Mouse (Mus musculus): ENCODE data around the gene Tor2a.

Tor2a gene

DNA sequence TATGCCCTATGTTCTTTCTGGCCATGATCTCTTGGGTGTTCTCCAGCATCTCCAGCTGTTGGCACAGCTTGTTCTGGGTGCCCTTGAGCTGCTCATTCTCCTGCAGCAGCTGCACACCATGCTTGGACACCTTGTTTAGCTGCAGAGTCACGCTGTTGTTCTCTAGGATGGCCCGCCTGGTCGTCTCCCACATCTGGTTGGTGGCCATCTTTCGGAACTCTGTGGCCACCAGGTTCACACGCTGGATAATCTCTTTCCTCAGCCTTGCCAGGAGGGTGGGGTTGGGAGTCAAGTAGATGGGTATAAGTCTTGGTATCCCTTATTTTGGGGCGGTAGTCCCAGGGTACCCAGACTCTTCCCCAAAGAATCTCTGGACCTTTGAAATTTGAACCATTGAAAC, 22.7 kb downstream of the Tor2a start:
- in situ Hi-C loops (cut with MboI; ENCODE audit: low pct_unique_long_range_greater_than_20kb in 1 of 2, low sequenced_read_pairs in 2 of 2, unreplicated experiment in 1 of 2) = loop anchor here (5.0 kb wide), 1 partner anchor 73 kb away; no protein-coding TSS in a partner anchor

GRCm38 (mm10) chr2:32781710-32782109, 24.7 kb downstream of the Tor2a start:
- in situ Hi-C loops (cut with MboI; ENCODE audit: low pct_unique_long_range_greater_than_20kb in 1 of 2, low sequenced_read_pairs in 2 of 2, unreplicated experiment in 1 of 2) = loop anchor here in 1 of 2 experiments (5.0 kb wide), 1 partner anchor 71 kb away; no protein-coding TSS in a partner anchor

- in situ Hi-C loops (cut with MboI; ENCODE audit: low pct_unique_long_range_greater_than_20kb in 1 of 2, low sequenced_read_pairs in 2 of 2, unreplicated experiment in 1 of 2) = loop anchor here in 1 of 2 experiments (5.0 kb wide), 1 partner anchor 68 kb away; no protein-coding TSS in a partner anchor
Observed at GRCm38 (mm10) chr2:32784048-32784681, 27.1 kb downstream of the Tor2a start, which contains the start of gene Cfap157. TSS of gene Cfap157 (minus strand) at chr2:32784428.

DNA sequence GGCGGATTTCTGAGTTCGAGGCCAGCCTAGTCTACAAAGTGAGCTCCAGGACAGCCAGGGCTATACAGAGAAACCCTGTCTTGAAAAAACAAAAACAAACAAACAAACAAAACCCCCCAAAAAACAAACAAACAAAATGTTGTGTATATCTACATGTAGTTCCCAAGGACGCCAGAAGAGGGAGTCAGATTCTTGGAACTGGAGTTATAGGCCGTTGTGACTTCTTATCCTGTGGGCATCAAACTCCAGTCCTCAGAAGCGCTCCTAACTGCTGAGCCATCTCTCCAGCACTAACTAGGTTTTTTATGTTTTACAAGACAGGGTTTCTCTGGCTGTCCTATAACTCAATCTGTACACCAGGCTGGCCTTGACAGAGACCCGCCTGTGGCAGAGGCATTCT, 30.1 kb downstream of the Tor2a start:
- in situ Hi-C loops (cut with MboI; ENCODE audit: low pct_unique_long_range_greater_than_20kb in 1 of 2, low sequenced_read_pairs in 2 of 2, unreplicated experiment in 1 of 2) = no loop called here

DNA sequence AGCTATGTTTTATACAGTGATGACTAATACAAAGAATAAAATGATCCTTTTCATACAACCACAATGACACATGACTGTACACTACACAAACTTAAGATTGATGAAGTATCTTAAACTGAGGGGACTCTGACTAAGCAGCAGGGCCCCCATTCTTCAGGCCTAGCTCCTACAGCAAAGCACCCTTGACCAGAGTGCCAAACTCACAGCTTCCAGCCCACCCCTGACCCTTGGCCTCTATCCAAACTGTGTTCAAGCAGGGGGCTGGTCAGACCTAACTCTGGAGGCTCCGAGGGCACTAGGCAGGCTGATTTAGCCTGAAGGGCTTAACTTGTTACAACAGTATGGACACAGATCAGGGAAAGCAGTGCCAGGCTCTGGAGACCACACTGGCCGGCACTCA, 31.5 kb downstream of the Tor2a start:
- in situ Hi-C loops (cut with MboI; ENCODE audit: low pct_unique_long_range_greater_than_20kb in 1 of 2, low sequenced_read_pairs in 2 of 2, unreplicated experiment in 1 of 2) = no loop called here

DNA sequence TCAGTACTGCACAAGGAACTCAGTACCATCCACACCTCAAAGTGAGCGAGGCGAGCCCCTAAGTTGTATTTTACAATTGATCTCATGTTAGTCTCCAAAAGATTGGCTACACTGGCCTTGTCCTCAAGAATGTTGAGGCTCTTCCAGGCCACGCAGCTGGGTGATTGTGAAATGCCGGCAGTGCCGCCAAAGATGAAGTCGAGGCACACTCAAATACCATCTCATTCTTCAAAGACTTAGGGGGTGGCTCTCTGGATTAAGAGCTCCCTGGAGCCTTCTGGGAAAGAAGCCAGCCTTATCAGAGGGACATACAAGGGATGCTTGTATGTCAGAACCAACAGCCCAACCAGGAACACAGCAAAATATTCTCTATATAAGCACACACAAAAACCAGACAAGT, 34.3 kb downstream of the Tor2a start:
- in situ Hi-C loops (cut with MboI; ENCODE audit: low pct_unique_long_range_greater_than_20kb in 1 of 2, low sequenced_read_pairs in 2 of 2, unreplicated experiment in 1 of 2) = no loop called here

- in situ Hi-C loops (cut with MboI; ENCODE audit: low pct_unique_long_range_greater_than_20kb in 1 of 2, low sequenced_read_pairs in 2 of 2, unreplicated experiment in 1 of 2) = no loop called here
Observed at GRCm38 (mm10) chr2:32795748-32796418, 38.8 kb downstream of the Tor2a start.

GRCm38 (mm10) chr2:32798251-32798962, 41.4 kb downstream of the Tor2a start:
- in situ Hi-C loops (cut with MboI; ENCODE audit: low pct_unique_long_range_greater_than_20kb in 1 of 2, low sequenced_read_pairs in 2 of 2, unreplicated experiment in 1 of 2) = no loop called here

DNA sequence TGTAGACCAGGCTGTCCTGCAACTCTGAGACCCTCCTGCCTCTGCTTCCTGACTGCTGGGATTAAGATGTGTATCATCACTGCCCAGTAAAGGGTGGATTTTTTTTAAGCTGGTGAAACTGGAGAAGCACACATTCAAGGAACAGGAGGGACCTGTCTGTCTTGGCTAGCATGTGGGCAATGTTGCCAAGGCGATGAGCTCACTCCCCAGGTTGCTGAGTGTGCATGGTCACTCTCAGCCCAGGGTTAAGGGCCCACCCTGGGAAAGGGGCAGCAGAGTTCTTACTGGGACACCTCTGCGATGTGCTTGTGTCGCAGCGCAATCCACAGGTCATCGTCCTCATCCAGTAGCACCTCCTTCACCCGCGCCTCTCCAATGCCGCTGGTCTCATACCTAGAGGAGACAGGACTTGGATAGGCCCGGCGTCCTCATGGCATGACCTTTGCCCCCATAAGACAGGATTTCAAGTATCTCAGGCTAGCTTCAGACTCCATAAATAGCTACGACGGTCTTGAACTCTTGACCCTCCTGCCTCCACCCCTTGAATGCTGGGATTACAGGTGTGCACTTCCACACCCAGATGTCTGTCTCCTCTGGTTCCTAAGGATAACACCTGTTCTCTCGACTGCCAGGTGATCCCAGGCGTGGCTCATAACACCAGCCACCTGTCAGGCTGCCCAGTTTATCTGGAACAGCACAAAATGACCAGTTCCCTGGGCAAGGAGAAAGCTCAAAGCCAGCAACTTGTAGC, 52.0 kb downstream of the Tor2a start:
- in situ Hi-C loops (cut with MboI; ENCODE audit: low pct_unique_long_range_greater_than_20kb in 1 of 2, low sequenced_read_pairs in 2 of 2, unreplicated experiment in 1 of 2) = no loop called here
